Mouse (Mus musculus): ENCODE results near the gene Traip.
A peak's percentile ranks its signal among the peaks of the same experiment; 100 is the strongest.

Traip gene

GRCm38 (mm10) chr9:107949922-107950235 lies at the start of gene Traip:
TSS of gene Traip (plus strand) at chr9:107950136.
- no peak for DNase-seq

DNA sequence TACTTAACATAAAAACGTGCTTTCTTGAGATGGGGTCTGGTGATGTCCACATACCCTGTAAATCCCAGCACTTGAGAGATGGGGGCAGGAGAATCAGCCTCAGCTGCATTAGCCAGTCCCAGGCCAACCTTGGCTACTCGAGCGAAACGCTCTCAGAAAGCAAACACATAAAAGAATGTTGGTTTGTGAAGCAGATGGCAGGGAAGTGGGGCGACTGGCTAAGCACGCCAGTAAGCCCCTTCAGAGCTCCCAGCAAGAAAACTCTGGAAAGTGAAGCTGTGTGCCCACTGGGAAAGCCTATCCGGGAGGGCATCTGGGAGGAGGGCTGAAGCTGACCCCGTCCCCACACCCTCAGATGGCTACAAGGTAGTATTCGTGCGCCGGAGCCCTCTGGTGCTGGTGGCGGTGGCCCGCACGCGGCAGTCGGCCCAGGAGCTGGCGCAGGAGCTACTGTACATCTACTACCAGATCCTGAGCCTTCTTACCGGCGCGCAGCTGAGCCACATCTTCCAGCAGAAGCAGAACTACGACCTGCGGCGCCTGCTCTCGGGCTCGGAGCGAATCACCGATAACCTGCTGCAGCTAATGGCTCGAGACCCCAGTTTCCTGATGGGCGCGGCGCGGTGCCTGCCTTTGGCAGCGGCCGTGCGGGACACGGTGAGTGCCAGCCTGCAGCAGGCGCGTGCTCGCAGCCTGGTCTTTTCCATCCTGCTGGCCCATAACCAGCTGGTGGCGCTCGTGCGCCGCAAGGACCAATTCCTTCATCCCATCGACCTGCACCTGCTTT lies 48.9 kb upstream of the Traip start:
- peak; percentile 89 for DNase-seq

GRCm38 (mm10) chr9:107901627-107901914 lies 48.4 kb upstream of the Traip start:
- no peak for DNase-seq

GRCm38 (mm10) chr9:107904726-107905125 lies 45.2 kb upstream of the Traip start:
- peak; percentile 91 for DNase-seq

GRCm38 (mm10) chr9:107906252-107906966 lies 43.5 kb upstream of the Traip start, which contains the start of gene Mst1r:
TSS of gene Mst1r (plus strand) at chr9:107906873.
- no peak for DNase-seq

GRCm38 (mm10) chr9:107906967-107907800 lies 42.8 kb upstream of the Traip start:
- DNase-seq: no peak

- no peak for DNase-seq
Measured at GRCm38 (mm10) chr9:107907801-107908120, 42.2 kb upstream of the Traip start.

GRCm38 (mm10) chr9:107908410-107909158 lies 41.4 kb upstream of the Traip start:
- DNase-seq: no peak

GRCm38 (mm10) chr9:107910025-107910769 lies 39.7 kb upstream of the Traip start:
- DNase-seq: no peak

GRCm38 (mm10) chr9:107914764-107915420 lies 35.0 kb upstream of the Traip start:
- no peak for DNase-seq

DNA sequence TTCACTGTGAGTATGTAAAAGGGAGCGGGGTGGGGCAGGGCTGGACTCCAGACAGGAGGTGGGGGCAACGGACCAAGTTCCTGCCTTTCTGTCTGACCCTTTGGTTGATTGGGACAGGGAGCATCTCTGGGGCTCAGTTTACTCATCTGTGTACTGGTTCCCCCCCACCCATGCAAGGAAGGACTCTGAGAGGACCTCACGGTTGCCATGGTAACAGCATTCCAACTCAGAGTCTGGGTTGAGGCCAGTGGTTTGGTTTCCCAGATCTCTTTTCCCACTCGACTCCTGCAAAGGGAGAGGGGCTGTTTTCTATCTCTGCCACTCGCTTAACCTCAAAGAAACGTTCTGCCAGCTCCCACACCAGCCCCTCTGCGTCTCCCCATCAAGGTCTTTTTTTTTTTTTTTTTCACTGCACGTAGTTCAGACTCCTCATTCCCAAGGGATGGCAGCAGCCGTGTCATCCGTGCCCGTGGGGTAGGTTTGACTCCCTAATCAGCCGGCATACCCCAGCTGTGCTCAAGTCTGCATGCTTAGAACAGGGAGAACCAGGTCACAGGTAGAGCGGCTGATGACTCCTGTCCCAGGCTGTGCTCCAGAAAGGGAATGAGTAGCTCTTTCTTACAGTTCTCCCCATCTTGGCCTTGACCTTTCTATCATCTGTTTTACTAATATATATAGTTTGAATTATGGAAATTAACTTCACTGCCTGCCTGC lies 31.9 kb upstream of the Traip start:
- peak; percentile 38 for DNase-seq

GRCm38 (mm10) chr9:107918884-107919283 lies 31.1 kb upstream of the Traip start:
- DNase-seq: no peak

GRCm38 (mm10) chr9:107919441-107919840 lies 30.5 kb upstream of the Traip start:
- DNase-seq: no peak

DNA sequence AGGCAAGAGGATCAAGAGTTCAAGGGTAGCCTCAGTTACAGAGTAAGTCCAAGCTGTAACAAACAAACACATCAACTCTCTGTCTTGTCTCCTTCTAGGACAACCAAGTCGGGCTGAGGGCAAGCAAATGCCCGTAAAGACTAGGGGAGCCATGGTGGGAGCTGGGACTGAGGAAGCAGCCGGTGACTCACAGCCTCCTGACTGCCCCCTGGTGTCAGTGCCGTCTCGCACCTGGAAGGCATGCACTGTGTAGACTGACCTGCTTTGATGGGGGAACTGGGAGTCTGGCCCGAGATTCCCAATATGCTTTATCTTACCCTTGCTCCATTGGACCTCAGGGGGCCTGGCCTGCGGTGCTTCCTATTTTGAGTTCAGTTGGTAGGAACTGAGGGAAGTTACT lies 26.9 kb upstream of the Traip start:
- no peak for DNase-seq

DNA sequence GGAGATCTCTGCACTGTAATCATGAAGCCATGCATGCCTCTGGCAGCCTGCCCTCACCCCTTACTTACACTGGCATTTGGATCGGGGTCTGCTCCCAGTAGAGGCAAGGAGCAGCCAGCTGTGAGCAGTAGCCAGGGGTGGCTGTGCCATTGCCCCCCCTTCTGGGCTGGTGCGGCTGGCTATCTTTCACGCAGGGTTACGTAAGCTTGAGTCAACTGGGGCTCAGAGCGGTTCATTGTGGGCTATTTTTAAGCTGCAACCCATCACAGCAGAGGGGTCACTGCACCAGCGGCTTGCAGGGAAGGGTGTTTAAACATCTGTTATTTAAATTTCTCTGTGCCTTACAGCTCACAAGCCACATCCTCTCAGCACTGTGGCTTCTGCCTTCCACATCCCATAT lies 26.0 kb upstream of the Traip start:
- DNase-seq: no peak

DNA sequence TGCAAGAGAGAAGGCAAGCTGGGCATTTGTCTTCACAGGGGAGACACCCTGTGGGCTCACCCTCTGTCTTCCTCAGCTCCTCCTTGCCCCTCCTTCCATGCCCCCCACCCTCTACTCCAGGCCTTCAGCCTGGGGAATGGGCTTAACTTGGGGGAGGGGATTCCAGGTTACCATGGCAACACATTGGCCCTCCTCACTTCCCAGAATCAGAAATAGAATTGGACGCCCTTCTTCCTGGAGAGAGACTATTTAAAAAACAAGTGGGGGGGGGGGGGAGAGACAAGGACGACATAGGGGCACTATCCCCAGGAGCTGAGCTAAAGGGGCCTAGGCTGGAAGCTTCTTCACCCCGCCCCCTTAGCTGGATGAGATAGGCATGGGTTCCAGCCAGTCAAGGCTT lies 24.7 kb upstream of the Traip start:
- peak; percentile 54 for DNase-seq

GRCm38 (mm10) chr9:107926920-107927420 lies 23.0 kb upstream of the Traip start:
- DNase-seq: no peak

- peak; percentile 34 for DNase-seq
Measured at GRCm38 (mm10) chr9:107927749-107928148, 22.2 kb upstream of the Traip start.

- DNase-seq: no peak
Measured at GRCm38 (mm10) chr9:107928169-107928568, 21.8 kb upstream of the Traip start, which contains the start of gene Actl11. TSS of gene Actl11 (plus strand) at chr9:107928469.

GRCm38 (mm10) chr9:107932221-107932620 lies 17.7 kb upstream of the Traip start:
- no peak for DNase-seq

DNA sequence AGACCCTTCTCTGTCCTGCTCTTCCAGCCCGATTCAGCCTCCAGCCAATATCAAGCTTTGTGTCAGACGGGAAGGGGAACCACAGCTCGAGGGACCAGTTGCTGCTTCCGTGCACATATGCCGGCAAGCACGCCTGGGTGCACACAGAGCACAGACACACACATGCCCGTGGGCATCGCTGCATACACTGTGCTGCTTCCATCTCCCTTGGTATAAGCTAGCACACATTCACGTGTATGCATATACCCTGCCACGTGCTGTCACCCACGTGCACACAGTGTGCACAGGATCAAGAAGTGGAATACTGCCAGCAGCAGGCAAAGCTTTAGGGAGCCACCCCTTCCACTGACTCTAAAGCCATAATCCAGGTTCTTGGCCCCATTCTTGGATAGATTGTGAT lies 15.8 kb upstream of the Traip start:
- DNase-seq: no peak
